Mouse (Mus musculus) kidney, adult 2 months (tissue): Measurements from ENCODE around the gene Klra8. TPM values are rescaled to one million over a fixed set of nuclear protein-coding genes. Genes with fewer than 3 reads are reported as not detected.
"Not testable (repeated sequence)": the region's sequence is repeated elsewhere in the genome, so short reads cannot be mapped to it uniquely, and the experiment has no call there.

ENCODE experiments used
- DNase-seq: peaks from one replicate; pipeline ENCODE4 v3.0.0; 2021
- H3K27ac ChIP-seq: fragments of 200-500 bp; 2 replicates; pipeline ENCODE4 v1.5.1; 2012; ENCODE audit warnings: low read depth, low read length, control low read depth, inconsistent platforms; ENCODE audit not compliant: insufficient read depth
- H3K27me3 ChIP-seq: fragments of 200-500 bp; replicated peaks from 2 replicates; pipeline ENCODE4 v1.6.1; 2012; ENCODE audit warnings: mild to moderate bottlenecking, moderate library complexity, low read length, inconsistent platforms; ENCODE audit not compliant: control insufficient read depth, insufficient read depth
- H3K36me3 ChIP-seq: fragments of 200-500 bp; 2 replicates; pipeline ENCODE4 v1.6.1; 2012; ENCODE audit warnings: mild to moderate bottlenecking, moderate library complexity, low read length, inconsistent platforms; ENCODE audit not compliant: control insufficient read depth, insufficient read depth
- H3K4me1 ChIP-seq: fragments of 200-500 bp; 2 replicates; pipeline ENCODE4 v1.6.1; 2011; ENCODE audit warnings: low read length; ENCODE audit not compliant: control insufficient read depth, insufficient read depth
- H3K4me3 ChIP-seq: fragments of 200-500 bp; 2 replicates; pipeline ENCODE4 v1.5.1; 2011; ENCODE audit warnings: mild to moderate bottlenecking, low read depth, low read length, control low read depth; ENCODE audit not compliant: insufficient read depth
- CTCF ChIP-seq: fragments of 200-500 bp; conservative IDR thresholded peaks from 2 replicates; pipeline ENCODE4 v1.5.1; 2011; ENCODE audit warnings: low read depth, mild to moderate bottlenecking, control low read depth, low read length, moderate library complexity, mixed read lengths; ENCODE audit not compliant: insufficient read depth, insufficient read length
- POLR2A ChIP-seq: fragments of 200-500 bp; IDR thresholded peaks from one replicate; pipeline ENCODE4 v1.6.1; 2011; ENCODE audit warnings: low read depth, low read length, control low read depth
- WGBS: fragments of 180-500 bp; shearing (Covaris S2); methylation state at CpG from one replicate; pipeline ENCODE4 v1.1.7; 2018; 5-methylcytosine and 5-hydroxymethylcytosine counted together
- polyA plus RNA-seq: library from polyadenylated mRNA; depleted of rRNA; stranded (reverse); fragments of >200 nt; gene quantifications from 2 replicates; pipeline ENCODE4 v1.2.3, GENCODE M21; 2012; rRNA removed

The Klra8 gene
- polyA plus RNA-seq, result not detected in 2 replicates

DNA sequence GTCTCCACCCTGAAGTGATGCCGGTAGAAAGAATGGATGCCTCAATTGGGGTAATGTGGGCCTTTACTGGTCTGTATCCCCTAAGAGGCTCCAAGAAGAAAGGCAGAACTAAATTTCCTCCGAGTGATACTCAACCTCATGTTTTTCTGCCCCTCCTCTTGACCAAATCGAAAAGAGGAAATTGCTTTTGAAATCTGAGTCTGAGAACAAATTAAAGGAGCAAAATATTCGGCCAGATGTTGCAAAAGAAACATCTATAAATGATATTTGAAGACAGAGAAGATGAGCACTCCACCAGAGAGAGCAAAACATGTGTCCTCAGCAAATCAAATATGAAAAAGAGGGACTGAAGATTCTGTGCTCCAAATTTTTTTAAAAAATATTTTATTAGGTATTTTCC, at the start of gene Klra8:
Gene Klra8, minus strand, starts transcription at position 101 of the 400 bp plus-strand sequence.
- not testable (repeated sequence) for DNase-seq
- 57% methylated on average over 4 of the region's 4 CpGs for WGBS

DNA sequence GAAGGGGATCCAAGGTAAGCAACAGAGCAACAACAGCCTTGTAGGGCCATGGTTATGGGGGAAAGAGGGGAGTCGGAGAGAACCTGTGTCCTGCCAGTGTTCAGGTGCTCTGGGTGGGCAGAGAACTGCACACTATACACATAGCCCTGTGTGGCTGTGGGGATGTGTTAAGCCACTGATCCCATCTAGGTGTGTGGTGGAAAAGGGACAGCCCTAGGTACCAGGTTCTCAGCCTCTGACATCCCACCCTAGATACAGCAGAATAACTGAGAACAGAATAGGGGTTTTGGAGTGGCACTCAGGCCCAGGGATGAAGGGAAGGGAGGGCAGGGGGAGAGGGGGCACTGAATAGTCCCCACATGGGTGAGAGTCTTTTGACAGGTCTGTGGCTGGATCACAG, 19.2 kb downstream of the Klra8 start:
- 94% methylated on average over 1 of the region's 1 CpGs for WGBS
- Histone ChIP-seq H3K4me1 (no peaks in the 10 kb centered on the region), H3K27me3 (no peaks in the 10 kb centered on the region), H3K4me3 (no peak overlapping the region), H3K27ac (no peak overlapping the region), H3K36me3 (no peaks in the 10 kb centered on the region)
- TF ChIP-seq POLR2A (no peak), CTCF (no peak)
- no peak for DNase-seq

More for the DNA sequence above, at the start of gene Klra8:
- H3K4me3 ChIP-seq, H3K4me1 ChIP-seq, H3K27me3 ChIP-seq, H3K27ac ChIP-seq, H3K36me3 ChIP-seq: not testable (repeated sequence)

DNA sequence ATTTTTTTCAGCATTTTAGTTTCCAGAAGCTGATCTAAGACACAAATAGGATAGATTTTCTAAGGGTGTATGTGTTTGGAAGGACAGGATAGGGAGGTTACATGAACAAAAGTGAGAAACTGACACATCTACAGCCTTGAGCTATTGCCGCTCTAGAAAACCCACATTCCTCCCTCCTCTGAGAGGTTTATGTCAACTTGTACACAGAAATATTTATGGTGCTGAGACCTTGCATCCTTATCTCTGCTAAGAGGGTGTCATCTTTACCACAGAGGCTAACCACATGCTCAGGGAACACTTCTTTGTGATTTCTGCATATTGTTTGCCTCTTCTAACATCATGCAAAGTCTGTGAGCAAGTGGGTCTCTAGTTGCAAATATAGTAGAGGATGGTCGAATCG, 27.0 kb downstream of the Klra8 start:
- H3K27me3 ChIP-seq, H3K4me1 ChIP-seq, H3K4me3 ChIP-seq, H3K27ac ChIP-seq, DNase-seq, H3K36me3 ChIP-seq: not testable (repeated sequence)
- WGBS, result 89% methylated on average over 3 of the region's 3 CpGs

DNA sequence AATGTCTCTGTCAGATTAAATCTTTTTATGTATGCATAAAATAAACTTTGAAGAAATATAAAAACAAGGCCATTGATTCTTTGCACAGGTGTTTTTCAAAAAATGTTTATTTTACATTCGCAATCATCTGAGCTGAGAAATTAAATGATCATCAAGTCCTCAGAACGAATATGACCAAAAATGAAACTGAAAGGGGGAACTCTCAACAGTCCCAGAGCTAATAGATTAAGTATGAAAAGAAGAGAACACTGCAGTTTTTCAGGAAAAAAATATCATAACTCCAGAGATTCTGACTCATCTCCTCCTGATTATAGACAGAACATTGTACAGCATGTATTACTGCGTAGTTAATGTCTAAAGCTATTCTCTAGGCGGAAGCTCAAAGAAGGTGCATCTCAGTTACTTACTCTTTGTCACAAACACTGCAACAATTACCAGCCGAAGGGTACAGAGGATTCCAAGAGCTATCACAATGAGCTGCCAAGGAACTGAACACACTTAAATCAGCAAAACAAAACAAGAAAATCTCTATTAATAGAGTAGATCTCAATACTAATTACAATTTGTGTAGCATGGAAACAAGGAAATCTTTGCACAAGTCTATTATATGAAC, 37.3 kb downstream of the Klra8 start:
- Histone ChIP-seq H3K4me1 (no peaks in the 10 kb centered on the region), H3K4me3 (no peak overlapping the region), H3K36me3 (no peaks in the 10 kb centered on the region), H3K27me3 (no peaks in the 10 kb centered on the region), H3K27ac (no peak overlapping the region)
- 75% methylated on average over 5 of the region's 5 CpGs for WGBS
- TF ChIP-seq CTCF (no peak), POLR2A (no peak)
- DNase-seq, result no peak

DNA sequence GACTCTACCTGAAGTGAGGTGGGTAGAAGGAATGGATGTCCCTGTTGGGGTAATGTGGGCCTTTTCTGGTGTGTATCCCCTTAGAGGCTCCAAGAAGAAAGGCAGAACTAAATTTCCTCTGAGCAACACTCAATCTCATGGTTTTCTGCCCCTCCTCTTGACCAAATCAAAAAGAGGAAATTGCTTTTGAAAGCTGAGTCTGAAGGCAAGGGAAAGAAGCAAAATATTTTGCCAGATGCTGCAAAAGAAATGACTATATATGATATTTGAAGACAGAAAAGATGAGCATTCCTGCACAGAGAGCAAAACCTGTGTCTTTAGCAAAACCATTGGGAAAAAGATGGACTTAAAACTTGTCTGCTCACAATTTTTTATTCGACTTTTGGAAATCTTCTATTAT, 62.5 kb downstream of the Klra8 start, which contains the start of gene Klra4:
Gene Klra4, minus strand, starts transcription at position 101 of the 400 bp plus-strand sequence.
- not testable (repeated sequence) for H3K4me1 ChIP-seq, H3K36me3 ChIP-seq, H3K27me3 ChIP-seq, H3K27ac ChIP-seq, DNase-seq, H3K4me3 ChIP-seq
- 55% methylated on average over 1 of the region's 1 CpGs for WGBS

Other genes starting within 250 kb of the Klra8 start
- gene Klra5, start 212.2 kb downstream of the Klra8 start, polyA plus RNA-seq, result not detected in 2 replicates
- gene Klra6, start 102.9 kb downstream of the Klra8 start, polyA plus RNA-seq, result not detected in 2 replicates
- 0.06 TPM in 1 of 2 replicates, not detected in the other for gene Klra4, start 62.6 kb downstream of the Klra8 start, polyA plus RNA-seq
- 0.13 TPM in 1 of 2 replicates, not detected in the other for gene Klra9, start 63.2 kb upstream of the Klra8 start, polyA plus RNA-seq
- 0.14 TPM in 1 of 2 replicates, not detected in the other for gene Klra7, start 103.4 kb upstream of the Klra8 start, polyA plus RNA-seq
- not detected in 2 replicates for gene Klra10, start 152.0 kb upstream of the Klra8 start, polyA plus RNA-seq
- not detected in 2 replicates for gene Klra3, start 207.7 kb upstream of the Klra8 start, polyA plus RNA-seq